Mouse (Mus musculus) CH12.LX (cell line): ENCODE data around the gene Clk4. TPM values are rescaled to one million over a fixed set of nuclear protein-coding genes. Genes with fewer than 3 reads are reported as not detected.

ENCODE experiments used
- DNase-seq: peaks from one replicate; pipeline ENCODE4 v3.0.0-alpha.2; 2013; ENCODE audit errors: extremely low read depth
- H3K27ac ChIP-seq: 2 replicates; pipeline ENCODE4 v1.5.1; 2012; ENCODE audit warnings: low read depth, mild to moderate bottlenecking, control low read depth, moderate library complexity; ENCODE audit not compliant: insufficient read depth
- H3K27me3 ChIP-seq: replicated peaks from 2 replicates; pipeline ENCODE3; 2012; ENCODE audit warnings: inconsistent platforms
- H3K36me3 ChIP-seq, 2 experiments: replicated peaks in 1 of 2; 2 replicates each; pipeline versions ENCODE3 to v1.6.1; 2012; ENCODE audit warnings: inconsistent platforms in 1 of 2, low read length in 1 of 2, mild to moderate bottlenecking in 1 of 2, mixed read lengths in 1 of 2, moderate library complexity in 1 of 2; ENCODE audit not compliant: control insufficient read depth in 1 of 2, insufficient read depth in 1 of 2
- H3K4me1 ChIP-seq, 2 experiments: 2 replicates each; pipeline ENCODE4 v1.6.1; 2012; ENCODE audit warnings: inconsistent platforms in 1 of 2, moderate library complexity in 1 of 2; ENCODE audit not compliant: insufficient read depth in 2 of 2, control insufficient read depth in 1 of 2
- H3K4me2 ChIP-seq: 2 replicates; pipeline ENCODE4 v1.6.1; 2012; ENCODE audit warnings: low read depth, mild to moderate bottlenecking, control low read depth; ENCODE audit not compliant: poor library complexity, insufficient read depth, severe bottlenecking
- H3K4me3 ChIP-seq, 3 experiments: fragments of 150-350 bp in 1 of 3; sonication (generic) in 1 of 3; replicated peaks in 1 of 3; 2 replicates each; pipeline versions ENCODE3 to v1.5.1; 2011 to 2012; ENCODE audit warnings: low read depth in 2 of 3, low read length in 2 of 3, mild to moderate bottlenecking in 2 of 3, moderate library complexity in 2 of 3, control low read depth in 1 of 3, improper control_type of control experiment in 1 of 3, inconsistent platforms in 1 of 3, mixed read lengths in 1 of 3; ENCODE audit not compliant: poor library complexity in 1 of 3
- H3K79me2 ChIP-seq: replicated peaks from 2 replicates; pipeline ENCODE4 v1.6.1; 2012; ENCODE audit warnings: mild to moderate bottlenecking, moderate library complexity; ENCODE audit not compliant: control insufficient read depth, poor library complexity, insufficient read depth, severe bottlenecking; ENCODE audit errors: extremely low read depth
- H3K9ac ChIP-seq: 2 replicates; pipeline ENCODE4 v1.6.1; 2012; ENCODE audit warnings: low read depth, mild to moderate bottlenecking, control low read depth, moderate library complexity; ENCODE audit not compliant: insufficient read depth
- H3K9me3 ChIP-seq: replicated peaks from 2 replicates; pipeline ENCODE3; 2012; ENCODE audit warnings: low read length, inconsistent platforms, mixed read lengths
- BHLHE40 ChIP-seq: IDR thresholded peaks from 2 replicates; pipeline ENCODE4 v1.6.1; 2011; ENCODE audit warnings: mild to moderate bottlenecking, low read depth, low read length, improper control_type of control experiment
- CHD1 ChIP-seq: IDR thresholded peaks from 2 replicates; pipeline ENCODE4 v1.6.1; 2012; ENCODE audit warnings: low read depth, low read length, improper control_type of control experiment, inconsistent platforms
- CHD2 ChIP-seq: IDR thresholded peaks from 2 replicates; pipeline ENCODE4 v1.6.1; 2011; ENCODE audit warnings: low read length, improper control_type of control experiment
- E2F4 ChIP-seq: IDR thresholded peaks from 2 replicates; pipeline ENCODE4 v1.6.1; 2011; ENCODE audit warnings: low read depth, low read length, improper control_type of control experiment; ENCODE audit not compliant: insufficient replicate concordance
- ELF1 ChIP-seq: IDR thresholded peaks from 2 replicates; pipeline ENCODE4 v1.6.1; 2014; ENCODE audit warnings: low read depth, mild to moderate bottlenecking, inconsistent platforms, low read length, improper control_type of control experiment
- EP300 ChIP-seq: IDR thresholded peaks from 2 replicates; pipeline ENCODE4 v1.6.1; 2011; ENCODE audit warnings: low read length, improper control_type of control experiment
- ETS1 ChIP-seq: conservative IDR thresholded peaks from 2 replicates; pipeline ENCODE4 v1.6.1; 2012; ENCODE audit warnings: low read depth, mild to moderate bottlenecking, inconsistent platforms, low read length, improper control_type of control experiment, moderate library complexity
- GABPA ChIP-seq: IDR thresholded peaks from 2 replicates; pipeline ENCODE4 v1.6.1; 2012; ENCODE audit warnings: low read depth, low read length, improper control_type of control experiment, inconsistent platforms; ENCODE audit not compliant: insufficient replicate concordance
- HCFC1 ChIP-seq: IDR thresholded peaks from 2 replicates; pipeline ENCODE4 v1.6.1; 2012; ENCODE audit warnings: low read depth, mild to moderate bottlenecking, inconsistent platforms, low read length, improper control_type of control experiment
- IRF4 ChIP-seq: IDR thresholded peaks from 2 replicates; pipeline ENCODE4 v1.6.1; 2014; ENCODE audit warnings: low read depth, mild to moderate bottlenecking, inconsistent platforms, low read length, improper control_type of control experiment
- JUN ChIP-seq: IDR thresholded peaks from 2 replicates; pipeline ENCODE4 v1.6.1; 2011; ENCODE audit warnings: low read depth, mild to moderate bottlenecking, low read length, improper control_type of control experiment, moderate library complexity; ENCODE audit not compliant: insufficient read depth
- JUND ChIP-seq: conservative IDR thresholded peaks from 2 replicates; pipeline ENCODE4 v1.6.1; 2011; ENCODE audit warnings: low read depth, low read length, improper control_type of control experiment
- MAFK ChIP-seq: IDR thresholded peaks from 2 replicates; pipeline ENCODE4 v1.6.1; 2011; ENCODE audit warnings: low read length, improper control_type of control experiment; ENCODE audit not compliant: insufficient replicate concordance
- MAX ChIP-seq: IDR thresholded peaks from 2 replicates; pipeline ENCODE4 v1.6.1; 2011; ENCODE audit warnings: low read length, improper control_type of control experiment
- MAZ ChIP-seq: IDR thresholded peaks from 2 replicates; pipeline ENCODE4 v1.6.1; 2012; ENCODE audit warnings: low read depth, mild to moderate bottlenecking, inconsistent platforms, low read length, improper control_type of control experiment, moderate library complexity
- MEF2A ChIP-seq: IDR thresholded peaks from 2 replicates; pipeline ENCODE4 v1.6.1; 2014; ENCODE audit warnings: low read depth, mild to moderate bottlenecking, inconsistent platforms, low read length, improper control_type of control experiment, borderline replicate concordance
- MXI1 ChIP-seq: IDR thresholded peaks from 2 replicates; pipeline ENCODE4 v1.6.1; 2011; ENCODE audit warnings: mild to moderate bottlenecking, low read depth, low read length, improper control_type of control experiment
- MYC ChIP-seq: IDR thresholded peaks from 2 replicates; pipeline ENCODE4 v1.6.1; 2011; ENCODE audit warnings: low read depth, mild to moderate bottlenecking, improper control_type of control experiment, low read length
- RAD21 ChIP-seq: IDR thresholded peaks from 2 replicates; pipeline ENCODE4 v1.6.1; 2011; ENCODE audit warnings: low read depth, mild to moderate bottlenecking, low read length, improper control_type of control experiment, moderate library complexity
- RCOR1 ChIP-seq: conservative IDR thresholded peaks from 2 replicates; pipeline ENCODE4 v1.6.1; 2012; ENCODE audit warnings: low read depth, mild to moderate bottlenecking, inconsistent platforms, low read length, improper control_type of control experiment
- SIN3A ChIP-seq: IDR thresholded peaks from 2 replicates; pipeline ENCODE4 v1.6.1; 2012; ENCODE audit warnings: low read length, improper control_type of control experiment, inconsistent platforms
- TBP ChIP-seq: conservative IDR thresholded peaks from 2 replicates; pipeline ENCODE4 v1.6.1; 2011; ENCODE audit warnings: low read depth, low read length, improper control_type of control experiment
- TCF12 ChIP-seq: IDR thresholded peaks from 2 replicates; pipeline ENCODE4 v1.6.1; 2014; ENCODE audit warnings: low read depth, mild to moderate bottlenecking, inconsistent platforms, low read length, improper control_type of control experiment
- UBTF ChIP-seq: IDR thresholded peaks from 2 replicates; pipeline ENCODE4 v1.6.1; 2012; ENCODE audit warnings: low read depth, mild to moderate bottlenecking, inconsistent platforms, low read length, improper control_type of control experiment, moderate library complexity
- USF1 ChIP-seq: IDR thresholded peaks from 2 replicates; pipeline ENCODE4 v1.6.1; 2014; ENCODE audit warnings: low read depth, mild to moderate bottlenecking, inconsistent platforms, low read length, improper control_type of control experiment
- ZMIZ1 ChIP-seq: IDR thresholded peaks from 2 replicates; pipeline ENCODE4 v1.6.1; 2012; ENCODE audit warnings: low read depth, mild to moderate bottlenecking, inconsistent platforms, low read length, improper control_type of control experiment
- ZNF384 ChIP-seq: IDR thresholded peaks from 2 replicates; pipeline ENCODE4 v1.6.1; 2012; ENCODE audit warnings: low read depth, low read length, improper control_type of control experiment, inconsistent platforms
- dilution Hi-C: fragments of 300-500 bp; cut with MboI; formaldehyde crosslinking; loops from 2 replicates; pipeline ENCODE4 v1.14.3; 2020; ENCODE audit warnings: low sequenced_read_pairs; ENCODE audit not compliant: extremely low pct_unique_long_range_greater_than_20kb, extremely low pct_ligation_motif_present
- in situ Hi-C: fragments of 300-500 bp; cut with MboI; formaldehyde crosslinking; loops from 3 replicates; pipeline ENCODE4 v1.14.3; 2019; ENCODE audit warnings: low sequenced_read_pairs, low pct_ligation_motif_present, low pct_unique_long_range_greater_than_20kb, mixed read lengths
- polyA plus RNA-seq: library from polyadenylated mRNA; unstranded; fragments of >175 nt; gene quantifications from 2 replicates; pipeline ENCODE4 v1.2.1, GENCODE M21; 2012; ENCODE audit warnings: low read depth; ENCODE audit not compliant: insufficient read length
- total RNA-seq, 2 experiments: library from RNA; depleted of rRNA; stranded (reverse); fragments of 300-350 nt in 1 of 2; fragments of >200 nt in 1 of 2; gene quantifications; 2 replicates each; pipeline ENCODE4 v1.2.3; 2012 to 2014

Gene Clk4
- total and polyA plus RNA-seq, 3 experiments, result 70.8 to 93.4 (median 72.2) TPM

GRCm38 (mm10) chr11:51264352-51264751, 2.8 kb downstream of the Clk4 start:
- peaks cover 50% of the 10 kb centered on the region for H3K79me2 ChIP-seq
- peak; percentile 86 for DNase-seq
- peak overlapping the region; percentile 88 to 94 (median 93) for H3K4me3 ChIP-seq
- H3K4me1 ChIP-seq, result peaks cover 0 to 31% of the 10 kb centered on the region in 2 experiments; a peak in 3 of 4 replicates
- peaks cover 9 to 34% of the 10 kb centered on the region in 2 experiments for H3K36me3 ChIP-seq
- TF ChIP-seq TBP (peak; percentile 53), HCFC1 (0 out of 2 replicates have a peak, but pooled peaks have one; percentile 21), CHD2 (peak; percentile 85), TCF12 (0 out of 2 replicates have a peak, but pooled peaks have one; percentile 38), EP300 (peak; percentile 57), BHLHE40 (peak; percentile 99), ETS1 (peak; percentile 68; the same call in 1 of the 2 replicates), MXI1 (peak; percentile 97), ZNF384 (no peak), MAZ (no peak), MAFK (peak; percentile 64; the same call in 1 of the 2 replicates), SIN3A (peak; percentile 88; the same call in 1 of the 2 replicates), ELF1 (no peak), JUND (peak; percentile 91), MAX (peak; percentile 92), JUN (peak; percentile 87), MYC (peak; percentile 97), MEF2A (0 out of 2 replicates have a peak, but pooled peaks have one; percentile 36), CHD1 (no peak), IRF4 (peak; percentile 79)
- TF ChIP-seq, all 38 proteins: peak for 16
- Histone ChIP-seq H3K27ac (peak overlapping the region; percentile 27; the same call in 1 of the 2 replicates), H3K9me3 (no peaks in the 10 kb centered on the region), H3K9ac (peak overlapping the region; percentile 96), H3K27me3 (peaks cover 16% of the 10 kb centered on the region), H3K4me2 (peak overlapping the region; percentile 100)
- dilution Hi-C loops, result no loop called here
- in situ Hi-C loops, result loop anchor here (25.0 kb wide), 1 partner anchor 448 kb away; no protein-coding TSS in a partner anchor

- H3K9ac ChIP-seq, result peak overlapping the region; percentile 96
- dilution Hi-C loops, result no loop called here
- TF ChIP-seq TBP (no peak), MXI1 (peak; percentile 50; the same call in 1 of the 2 replicates), RAD21 (peak; percentile 51), UBTF (no peak), TCF12 (no peak), USF1 (no peak), CHD2 (no peak), SIN3A (no peak), JUN (no peak), GABPA (no peak), EP300 (no peak), MAFK (no peak), MAX (no peak), ZMIZ1 (no peak), JUND (no peak), RCOR1 (no peak), IRF4 (no peak; the same call in 1 of the 2 replicates), BHLHE40 (peak; percentile 20; the same call in 1 of the 2 replicates), CHD1 (no peak), E2F4 (no peak), HCFC1 (no peak)
These were observed 3.8 kb downstream of the Clk4 start for GRCm38 (mm10) chr11:51265326-51265725.

More at GRCm38 (mm10) chr11:51265326-51265725, 3.8 kb downstream of the Clk4 start:
- Histone ChIP-seq H3K4me1 (peaks cover 0 to 31% of the 10 kb centered on the region in 2 experiments; a peak in 3 of 4 replicates), H3K27me3 (peaks cover 6% of the 10 kb centered on the region), H3K4me2 (peak overlapping the region; percentile 100), H3K79me2 (peaks cover 60% of the 10 kb centered on the region), H3K9me3 (no peaks in the 10 kb centered on the region), H3K4me3 (peak overlapping the region; percentile 54 to 94 (median 93)), H3K27ac (peak overlapping the region; percentile 75; the same call in 1 of the 2 replicates), H3K36me3 (peaks cover 13 to 43% of the 10 kb centered on the region in 2 experiments)
- in situ Hi-C loops, result loop anchor here (25.0 kb wide), 1 partner anchor 447 kb away; no protein-coding TSS in a partner anchor
- peak; percentile 47 for DNase-seq
